Mouse (Mus musculus) gastrocnemius, postnatal 4 days (tissue): ENCODE results near the gene Kbtbd2. TPM values are rescaled to one million over a fixed set of nuclear protein-coding genes. Genes with fewer than 3 reads are reported as not detected.

Experiments
- DNase-seq, 2 experiments: peaks; one replicate each; pipeline ENCODE4 v3.0.0; 2021 to 2022; ENCODE audit warnings: low spot score in 2 of 2, mixed read lengths in 2 of 2
- total RNA-seq, 2 experiments: library from RNA; stranded (reverse); gene quantifications; 2 replicates each; pipeline ENCODE4 v1.2.3; 2021

The Kbtbd2 gene
- total RNA-seq, 2 experiments from 2014 or later = 33.3 to 33.5 TPM

DNA sequence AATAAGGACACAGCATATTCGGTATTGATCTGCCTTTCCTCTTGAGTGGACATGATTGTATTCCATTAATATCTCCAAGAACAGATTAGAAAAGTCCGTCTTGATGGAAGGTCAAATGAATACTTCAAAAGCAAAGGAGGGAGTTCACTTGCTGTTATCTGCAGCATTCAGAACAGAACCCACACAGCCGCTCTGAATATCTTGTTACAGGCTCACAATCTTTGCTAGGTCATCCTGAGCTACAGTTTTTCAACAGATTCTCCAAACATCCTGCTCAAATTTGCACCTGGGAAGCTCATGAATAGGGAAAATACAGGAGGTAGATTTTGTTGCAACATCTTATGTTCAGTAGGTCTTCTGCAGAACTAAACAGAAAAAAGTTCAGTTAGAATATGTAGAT, 8.3 kb downstream of the Kbtbd2 start:
- DNase-seq = no peak

DNA sequence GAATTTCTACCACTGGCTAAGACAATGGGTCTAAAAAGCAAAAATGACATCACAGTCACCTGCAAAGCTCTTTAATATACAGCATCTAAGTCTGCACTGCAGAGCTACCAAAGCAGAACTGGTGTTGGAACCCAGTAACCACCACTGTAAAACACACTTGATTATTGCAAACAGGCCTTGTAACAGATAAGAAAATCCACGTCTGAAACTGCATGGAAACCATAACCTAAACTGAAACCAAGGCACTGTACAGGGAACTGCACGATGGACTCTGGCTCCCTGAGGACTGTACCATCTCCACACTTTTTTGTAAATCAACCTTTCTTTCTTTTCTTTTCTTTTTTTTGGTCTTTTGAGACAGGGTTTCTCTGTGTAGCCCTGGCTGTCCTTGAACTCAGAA, 9.9 kb downstream of the Kbtbd2 start:
- no peak for DNase-seq

DNA sequence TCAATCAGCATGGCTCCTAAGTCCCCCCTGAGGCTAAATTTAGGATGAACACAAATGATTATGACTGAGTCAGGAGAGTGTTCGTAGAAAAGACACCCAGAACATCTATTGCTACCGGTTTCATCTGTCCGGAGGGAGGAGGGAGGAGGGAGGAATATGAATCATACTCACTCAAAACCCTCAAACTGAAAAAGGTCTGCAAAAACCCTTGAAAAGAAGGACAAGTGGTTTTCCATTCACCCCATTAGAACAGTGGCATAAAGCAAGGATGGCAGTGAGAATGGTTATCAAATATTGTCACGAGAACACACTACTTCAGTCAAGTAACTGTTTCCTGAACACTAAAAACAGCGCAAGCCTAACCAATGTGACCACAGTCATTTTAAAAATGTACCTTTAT, 12.5 kb downstream of the Kbtbd2 start:
- DNase-seq = no peak

DNA sequence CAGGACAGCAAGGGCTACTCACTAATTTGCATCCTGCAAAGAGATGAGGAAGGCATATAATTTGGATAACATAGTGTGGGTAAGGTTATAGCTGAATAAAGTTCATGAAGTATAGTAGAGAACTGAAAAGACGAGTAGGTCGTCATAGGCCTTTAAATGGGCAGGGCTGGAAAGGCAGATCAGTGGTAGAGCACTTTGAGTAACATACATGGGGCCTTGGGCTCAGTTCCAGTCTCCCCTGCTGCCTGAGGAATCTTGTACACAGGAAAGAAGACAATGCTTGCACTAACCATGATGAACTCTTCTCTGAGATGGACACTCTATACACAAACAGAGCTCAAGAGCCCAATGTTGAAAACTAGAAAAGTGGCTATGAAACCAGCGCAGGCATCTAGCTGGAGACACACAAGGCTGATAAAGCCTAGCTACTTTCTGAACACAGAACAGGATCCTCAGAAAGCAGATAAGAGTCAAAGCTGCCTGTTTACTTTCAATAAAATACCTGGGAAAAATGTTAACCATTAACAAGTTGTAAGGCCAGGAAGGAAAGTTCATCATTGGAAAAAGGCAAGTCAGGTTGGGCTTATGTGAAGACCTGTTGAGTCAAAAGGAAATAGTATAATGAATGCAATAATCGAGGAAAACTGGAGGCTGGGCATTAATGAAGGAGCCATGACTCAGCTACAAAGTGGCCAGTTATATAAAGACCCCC, 13.9 kb downstream of the Kbtbd2 start:
- no peak for DNase-seq

DNA sequence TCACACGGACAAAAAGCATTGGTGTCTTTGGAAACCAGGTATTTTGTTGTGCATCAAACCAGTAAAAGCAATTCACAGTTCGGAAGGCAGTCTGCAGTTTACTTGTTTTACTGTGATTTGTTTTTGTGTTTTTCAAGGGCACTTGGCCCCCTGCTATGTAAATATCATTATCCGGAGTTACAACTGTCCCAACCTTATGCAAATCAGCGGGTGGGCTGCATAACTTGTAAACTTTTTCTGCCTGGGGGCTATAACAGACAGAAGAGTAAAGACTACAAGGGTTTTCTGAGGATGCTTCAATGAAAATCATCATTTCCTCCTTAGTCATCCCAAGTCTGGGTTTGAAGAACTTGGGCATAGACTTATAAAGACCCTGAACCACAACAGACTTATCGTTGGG, 18.0 kb downstream of the Kbtbd2 start:
- DNase-seq = no peak

- DNase-seq = no peak
Observed at GRCm38 (mm10) chr6:56775816-56776215, 21.8 kb downstream of the Kbtbd2 start.

- DNase-seq = no peak
Observed at GRCm38 (mm10) chr6:56765696-56766095, 31.9 kb downstream of the Kbtbd2 start.

DNA sequence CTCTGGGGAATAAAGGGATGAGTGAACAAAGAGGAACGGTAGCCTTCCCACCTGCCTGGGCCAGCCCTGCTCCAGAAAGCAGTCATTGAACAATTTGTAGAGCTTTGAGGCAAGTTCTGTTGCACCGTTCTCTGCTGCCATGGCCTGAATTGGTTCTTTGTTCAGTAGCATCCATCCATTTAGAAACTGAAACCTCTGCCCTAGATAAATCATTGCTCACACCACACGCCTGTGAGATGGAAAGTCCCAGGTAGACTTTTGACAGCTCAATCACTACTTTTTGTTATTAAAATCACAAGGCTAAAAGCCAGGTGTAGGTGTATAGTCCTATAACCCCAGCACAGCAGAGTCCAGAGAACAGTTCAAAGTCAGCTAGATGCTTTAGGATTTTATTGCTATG, 32.3 kb downstream of the Kbtbd2 start:
- DNase-seq = no peak

DNA sequence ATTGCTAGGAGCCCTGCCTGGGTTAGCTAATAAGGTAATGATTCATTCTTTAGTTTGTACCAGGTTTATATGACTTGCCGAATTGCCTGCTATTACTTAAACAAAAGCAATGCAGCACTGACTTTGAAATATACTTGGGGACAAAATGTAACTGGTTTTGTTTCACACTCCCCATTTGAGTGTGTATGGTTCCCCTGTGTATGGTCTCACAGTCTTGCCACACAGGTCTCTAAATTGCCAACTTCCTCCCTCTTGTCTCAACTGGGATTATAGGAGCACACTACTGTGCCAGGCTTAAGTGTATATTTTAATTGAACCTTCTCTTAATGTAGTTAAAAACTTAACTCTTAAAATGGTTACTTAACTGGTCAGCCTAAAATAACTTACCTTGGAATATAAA, 38.3 kb downstream of the Kbtbd2 start:
- DNase-seq = no peak

GRCm38 (mm10) chr6:56756117-56756516, 41.5 kb downstream of the Kbtbd2 start:
- DNase-seq = no peak

- no peak for DNase-seq
Observed at GRCm38 (mm10) chr6:56753719-56754118, 43.9 kb downstream of the Kbtbd2 start.

DNA sequence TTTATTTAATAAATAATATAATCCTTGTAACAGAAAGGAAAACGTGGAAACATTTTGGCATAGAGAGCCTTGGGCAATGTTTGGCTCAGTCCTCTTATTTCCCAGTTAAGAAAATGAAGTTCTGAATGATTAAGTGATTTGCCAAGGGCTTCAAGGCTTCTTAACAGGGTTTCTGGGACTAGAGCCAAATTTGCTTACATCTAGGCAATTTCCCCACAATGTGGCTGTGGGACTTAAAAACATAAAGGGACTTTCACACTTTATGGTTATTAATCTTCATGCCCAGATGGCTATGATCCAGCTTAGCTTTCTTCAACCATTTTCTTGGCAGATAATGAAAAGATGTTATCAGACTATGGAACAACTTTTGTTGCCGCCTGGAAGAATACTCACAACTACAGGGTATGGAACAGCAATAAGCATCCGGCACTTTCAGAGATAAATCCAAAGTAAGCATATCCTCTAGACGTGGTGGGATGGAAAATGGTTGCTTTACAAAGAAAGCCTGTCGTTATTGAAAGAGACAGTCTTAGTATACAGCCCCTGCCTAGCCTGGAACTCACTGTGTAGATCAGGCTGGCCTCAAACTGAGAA, 51.6 kb downstream of the Kbtbd2 start:
- DNase-seq = no peak

- no peak for DNase-seq
Observed at GRCm38 (mm10) chr6:56732545-56732944, 65.1 kb downstream of the Kbtbd2 start.

Other genes starting within 250 kb of the Kbtbd2 start
- gene Pde1c, start 228.7 kb downstream of the Kbtbd2 start, total RNA-seq = 1 to 10 TPM; 5.5 to 5.8 TPM
- gene Lsm5, start 93.1 kb downstream of the Kbtbd2 start, total RNA-seq = 10 to 100 TPM; 36.0 to 42.8 TPM
- gene Avl9, start 82.9 kb downstream of the Kbtbd2 start, total RNA-seq = 10 to 100 TPM in 1 of 2 experiments, 1 to 10 TPM in 1; 8.9 to 10.3 TPM
- gene Fkbp9, start 34.2 kb upstream of the Kbtbd2 start, total RNA-seq = 100 to 1,000 TPM; 186 to 188 TPM
- 10 to 100 TPM; 44.7 to 58.6 TPM for gene Nt5c3, start 126.1 kb upstream of the Kbtbd2 start, total RNA-seq
- under 1 TPM; 0.13 to 0.61 TPM for gene Vmn1r4, start 126.2 kb upstream of the Kbtbd2 start, total RNA-seq
- gene Vmn1r5, start 172.5 kb upstream of the Kbtbd2 start, total RNA-seq = not detected
- not detected for gene Vmn1r6, start 199.4 kb upstream of the Kbtbd2 start, total RNA-seq
- not detected for gene Vmn1r7, start 227.5 kb upstream of the Kbtbd2 start, total RNA-seq
- not detected for gene Vmn1r8, start 234.5 kb upstream of the Kbtbd2 start, total RNA-seq